Mouse (Mus musculus): ENCODE data around the gene Tmem150c. TPM values are rescaled to one million over a fixed set of nuclear protein-coding genes. Genes with fewer than 3 reads are reported as not detected.
A peak's percentile ranks its signal among the peaks of the same experiment; 100 is the strongest.

Gene Tmem150c
- polyA plus RNA-seq, 2 experiments = 0.24 to 0.37 TPM

DNA sequence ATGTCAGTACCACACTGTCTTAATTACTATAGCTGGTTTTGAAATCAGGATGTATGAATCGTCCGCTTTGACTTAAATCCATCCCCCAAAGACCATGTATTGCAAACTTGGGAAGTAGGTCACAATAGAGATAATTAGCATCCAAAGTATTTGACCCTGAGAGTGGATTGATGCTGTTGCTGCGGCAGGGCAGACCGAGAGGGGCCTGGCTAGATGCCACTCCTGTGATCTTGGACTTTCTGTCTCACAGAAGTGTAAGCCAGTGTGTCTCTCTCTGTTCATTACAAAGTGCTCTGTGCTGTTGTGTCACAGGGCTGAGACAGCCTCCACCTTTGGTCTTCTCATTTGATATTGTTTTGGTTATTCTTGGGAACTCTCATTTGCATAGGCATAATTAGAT is 12.5 kb upstream of the Tmem150c start:
- Histone ChIP-seq H3K9ac (replicated peaks) (no peak overlapping the region), H3K4me2 (ENCODE audit: low read depth) (no peak overlapping the region), H3K27me3 (ENCODE audit: control insufficient read depth, insufficient read depth, low read length) (no peaks in the 10 kb centered on the region), H3K9me3 (ENCODE audit: control insufficient read depth, low read length) (no peaks in the 10 kb centered on the region), H3K27ac (no peak overlapping the region), H3K36me3 (replicated peaks; ENCODE audit: control insufficient read depth, insufficient read depth, low read depth) (no peaks in the 10 kb centered on the region), H3K4me3 (ENCODE audit: insufficient read depth in 1 of 2, low read depth in 2 of 2, low read length in 2 of 2) (no peak overlapping the region), H3K4me1 (replicated peaks; ENCODE audit: control insufficient read depth in 2 of 2, insufficient read depth in 2 of 2, low read length in 1 of 2) (no peaks in the 10 kb centered on the region)
- TF ChIP-seq EP300 (IDR thresholded peaks at IDR 0.05; ENCODE audit: low read depth) = no peak
- no peak for TF ChIP-seq CTCF (IDR thresholded peaks at IDR 0.05; ENCODE audit: low read depth)
- DNase-seq (ENCODE audit: low read depth in 3 of 3, low spot score in 3 of 3) (no peak), ATAC-seq (ENCODE audit: insufficient read depth) (no peak)
- 66% methylated on average over 4 of the region's 4 CpGs for WGBS (ENCODE audit: insufficient replicate concordance)

DNA sequence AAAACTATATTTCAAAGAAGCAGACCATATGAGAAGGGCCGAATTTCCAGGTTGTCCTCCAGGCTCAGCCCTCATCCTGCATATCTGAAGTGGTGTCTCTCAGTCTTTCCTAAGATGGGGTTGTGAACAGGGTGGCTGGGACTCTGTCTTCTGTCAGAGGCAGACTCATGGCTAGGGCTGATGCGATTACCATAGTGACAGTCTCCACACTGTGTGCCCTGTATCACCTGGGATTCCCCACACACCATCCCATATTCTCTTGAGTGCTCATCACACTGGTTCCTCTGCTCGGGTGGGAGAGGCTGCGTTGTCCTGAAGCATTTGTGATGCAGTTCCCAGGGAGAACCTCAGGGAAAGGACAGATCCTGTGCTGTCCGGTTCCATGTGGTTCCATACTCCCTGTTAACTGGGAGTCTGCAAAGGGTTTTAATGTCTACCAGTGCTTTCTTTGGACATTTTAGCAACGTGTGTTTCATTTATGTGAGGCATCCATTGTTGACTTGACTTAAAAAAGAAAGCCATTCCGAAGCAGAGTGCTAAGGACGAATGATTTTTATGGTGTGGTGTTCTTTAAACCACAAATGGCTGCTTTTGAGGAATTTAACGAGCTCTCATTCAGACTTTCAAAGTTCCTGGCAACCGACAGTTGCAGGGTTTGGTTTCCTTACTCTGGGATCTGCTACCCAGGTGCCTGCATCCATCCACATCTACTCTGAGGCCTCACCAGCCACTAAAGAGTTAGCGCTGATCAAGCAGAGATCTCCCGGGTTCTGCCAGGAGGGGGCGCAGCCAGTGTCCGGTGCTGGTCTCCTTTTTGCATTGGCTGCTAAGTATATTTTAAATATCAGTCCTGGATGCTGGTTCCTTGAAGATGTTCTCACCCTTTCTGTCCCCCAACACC is 7.2 kb upstream of the Tmem150c start:
- Histone ChIP-seq H3K36me3 (replicated peaks; ENCODE audit: control insufficient read depth, insufficient read depth, low read depth) (no peaks in the 10 kb centered on the region), H3K4me3 (ENCODE audit: insufficient read depth in 1 of 2, low read depth in 2 of 2, low read length in 2 of 2) (no peak overlapping the region), H3K4me2 (ENCODE audit: low read depth) (no peak overlapping the region), H3K9ac (replicated peaks) (no peak overlapping the region), H3K4me1 (replicated peaks; ENCODE audit: control insufficient read depth in 2 of 2, insufficient read depth in 2 of 2, low read length in 1 of 2) (no peaks in the 10 kb centered on the region), H3K27me3 (ENCODE audit: control insufficient read depth, insufficient read depth, low read length) (no peaks in the 10 kb centered on the region), H3K9me3 (ENCODE audit: control insufficient read depth, low read length) (no peaks in the 10 kb centered on the region), H3K27ac (no peak overlapping the region)
- ATAC-seq (ENCODE audit: insufficient read depth) (no peak), DNase-seq (ENCODE audit: low read depth in 3 of 3, low spot score in 3 of 3) (no peak)
- WGBS (ENCODE audit: insufficient replicate concordance) = 35% methylated on average over 14 of the region's 14 CpGs
- TF ChIP-seq EP300 (IDR thresholded peaks at IDR 0.05; ENCODE audit: low read depth) (no peak), CTCF (IDR thresholded peaks at IDR 0.05; ENCODE audit: low read depth) (peak; percentile 73)

DNA sequence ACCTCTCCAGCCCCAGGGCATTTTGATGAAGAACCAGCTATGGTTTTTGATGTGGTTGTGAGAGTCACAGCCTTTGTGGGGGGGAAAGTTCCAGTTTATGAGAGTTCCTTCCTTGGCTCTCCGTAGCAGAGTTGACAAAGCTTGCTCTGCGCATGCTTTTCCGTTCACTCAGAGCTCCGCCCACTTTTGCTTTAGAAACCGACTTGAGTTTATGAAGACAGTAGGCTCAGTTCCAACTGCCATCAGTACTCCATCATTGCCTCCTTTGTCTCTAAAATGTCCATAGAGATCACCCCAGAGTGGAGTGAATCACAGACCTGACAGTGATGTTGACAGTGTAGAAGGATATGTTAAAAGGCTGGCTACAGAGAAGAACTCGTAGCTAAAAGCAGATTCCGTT is 3.8 kb upstream of the Tmem150c start:
- H3K4me2 ChIP-seq (ENCODE audit: low read depth) = no peak overlapping the region
- H3K36me3 ChIP-seq (replicated peaks; ENCODE audit: control insufficient read depth, insufficient read depth, low read depth) = no peaks in the 10 kb centered on the region
- no peak for DNase-seq (ENCODE audit: low read depth in 3 of 3, low spot score in 3 of 3)
- TF ChIP-seq EP300 (IDR thresholded peaks at IDR 0.05; ENCODE audit: low read depth) (no peak), CTCF (IDR thresholded peaks at IDR 0.05; ENCODE audit: low read depth) (no peak)
- H3K4me3 ChIP-seq (ENCODE audit: insufficient read depth in 1 of 2, low read depth in 2 of 2, low read length in 2 of 2) = no peak overlapping the region
- no peaks in the 10 kb centered on the region for H3K4me1 ChIP-seq (replicated peaks; ENCODE audit: control insufficient read depth in 2 of 2, insufficient read depth in 2 of 2, low read length in 1 of 2)
- no peaks in the 10 kb centered on the region for H3K9me3 ChIP-seq (ENCODE audit: control insufficient read depth, low read length)
- ATAC-seq (ENCODE audit: insufficient read depth) = no peak
- no peak overlapping the region for H3K27ac ChIP-seq
- WGBS (ENCODE audit: insufficient replicate concordance) = 55% methylated on average over 7 of the region's 7 CpGs
- peaks cover 25% of the 10 kb centered on the region for H3K27me3 ChIP-seq (ENCODE audit: control insufficient read depth, insufficient read depth, low read length)
- no peak overlapping the region for H3K9ac ChIP-seq (replicated peaks)

- no peak overlapping the region for H3K4me2 ChIP-seq (ENCODE audit: low read depth)
- H3K9me3 ChIP-seq (ENCODE audit: control insufficient read depth, low read length) = no peaks in the 10 kb centered on the region
- ATAC-seq (ENCODE audit: insufficient read depth) (no peak), DNase-seq (ENCODE audit: low read depth in 3 of 3, low spot score in 3 of 3) (no peak)
- TF ChIP-seq EP300 (IDR thresholded peaks at IDR 0.05; ENCODE audit: low read depth) = no peak
- TF ChIP-seq CTCF (IDR thresholded peaks at IDR 0.05; ENCODE audit: low read depth) = no peak
- peaks cover 30% of the 10 kb centered on the region for H3K27me3 ChIP-seq (ENCODE audit: control insufficient read depth, insufficient read depth, low read length)
- H3K27ac ChIP-seq = no peak overlapping the region
- no peak overlapping the region for H3K4me3 ChIP-seq (ENCODE audit: insufficient read depth in 1 of 2, low read depth in 2 of 2, low read length in 2 of 2)
- no peak overlapping the region for H3K9ac ChIP-seq (replicated peaks)
- WGBS (ENCODE audit: insufficient replicate concordance) = 67% methylated on average over 3 of the region's 3 CpGs
- H3K4me1 ChIP-seq (replicated peaks; ENCODE audit: control insufficient read depth in 2 of 2, insufficient read depth in 2 of 2, low read length in 1 of 2) = no peaks in the 10 kb centered on the region
- H3K36me3 ChIP-seq (replicated peaks; ENCODE audit: control insufficient read depth, insufficient read depth, low read depth) = no peaks in the 10 kb centered on the region
Measured at GRCm38 (mm10) chr5:100162857-100163256, 3.2 kb upstream of the Tmem150c start.

DNA sequence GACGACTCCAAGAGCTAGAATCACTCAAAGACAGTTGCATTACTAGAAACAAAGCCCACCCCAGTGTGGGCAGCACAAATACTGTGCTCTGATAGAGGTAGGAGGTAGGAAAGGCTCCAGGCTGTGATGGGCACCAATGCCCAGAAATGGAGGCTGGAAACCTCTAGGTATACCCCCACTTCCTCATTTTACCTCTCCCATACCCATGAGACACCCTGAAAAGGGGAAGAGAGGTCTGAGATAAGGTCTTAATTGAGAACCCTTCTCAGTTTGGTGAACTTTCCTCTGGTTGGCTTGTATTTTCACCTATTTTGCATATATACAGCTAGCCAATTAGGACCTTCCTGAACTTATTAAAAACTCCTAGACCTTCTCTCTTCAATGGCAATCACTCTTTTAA is 2.4 kb upstream of the Tmem150c start:
- TF ChIP-seq CTCF (IDR thresholded peaks at IDR 0.05; ENCODE audit: low read depth) (no peak), EP300 (IDR thresholded peaks at IDR 0.05; ENCODE audit: low read depth) (no peak)
- no peaks in the 10 kb centered on the region for H3K9me3 ChIP-seq (ENCODE audit: control insufficient read depth, low read length)
- 38% methylated on average over 1 of the region's 1 CpGs for WGBS (ENCODE audit: insufficient replicate concordance)
- H3K27me3 ChIP-seq (ENCODE audit: control insufficient read depth, insufficient read depth, low read length) = peaks cover 37% of the 10 kb centered on the region
- H3K4me3 ChIP-seq (ENCODE audit: insufficient read depth in 1 of 2, low read depth in 2 of 2, low read length in 2 of 2) = no peak overlapping the region
- no peaks in the 10 kb centered on the region for H3K4me1 ChIP-seq (replicated peaks; ENCODE audit: control insufficient read depth in 2 of 2, insufficient read depth in 2 of 2, low read length in 1 of 2)
- no peak overlapping the region for H3K27ac ChIP-seq
- no peak for DNase-seq (ENCODE audit: low read depth in 3 of 3, low spot score in 3 of 3)
- no peaks in the 10 kb centered on the region for H3K36me3 ChIP-seq (replicated peaks; ENCODE audit: control insufficient read depth, insufficient read depth, low read depth)
- no peak for ATAC-seq (ENCODE audit: insufficient read depth)
- H3K4me2 ChIP-seq (ENCODE audit: low read depth) = no peak overlapping the region
- H3K9ac ChIP-seq (replicated peaks) = no peak overlapping the region

All from liver, embryonic 14.5 days (tissue).